Mouse (Mus musculus) midbrain, embryonic 16.5 days (tissue): ENCODE results near the gene Trip6. TPM values are rescaled to one million over a fixed set of nuclear protein-coding genes. Genes with fewer than 3 reads are reported as not detected.
"Not testable (repeated sequence)": the region's sequence is repeated elsewhere in the genome, so short reads cannot be mapped to it uniquely, and the experiment has no call there.

ENCODE experiments used
- ATAC-seq: fragments of 200-750 bp; cut with Nextera tagmentation; 2 replicates; pipeline ENCODE4 v1.8.0; 2017; ENCODE audit warnings: moderate TSS enrichment
- H3K27ac ChIP-seq: fragments of 300-500 bp; sonication (generic); 2 replicates; pipeline ENCODE4 v1.5.1; 2014; ENCODE audit warnings: mild to moderate bottlenecking, low read length, mixed read lengths
- H3K27me3 ChIP-seq: fragments of 300-500 bp; sonication (generic); 2 replicates; pipeline ENCODE4 v1.6.1; 2014; ENCODE audit warnings: low read depth, low read length, mixed read lengths; ENCODE audit not compliant: control insufficient read depth, insufficient read depth
- H3K36me3 ChIP-seq: fragments of 300-500 bp; sonication (generic); 2 replicates; pipeline ENCODE4 v1.6.1; 2014; ENCODE audit warnings: mild to moderate bottlenecking, low read length, moderate library complexity, mixed read lengths; ENCODE audit not compliant: control insufficient read depth, insufficient read depth
- H3K4me1 ChIP-seq: fragments of 300-500 bp; sonication (generic); 2 replicates; pipeline ENCODE4 v1.6.1; 2014; ENCODE audit warnings: mild to moderate bottlenecking, low read length, mixed read lengths; ENCODE audit not compliant: control insufficient read depth, insufficient read depth
- H3K4me2 ChIP-seq: fragments of 300-500 bp; sonication (generic); 2 replicates; pipeline ENCODE4 v1.6.1; 2014; ENCODE audit warnings: mild to moderate bottlenecking, low read length, mixed read lengths
- H3K4me3 ChIP-seq: fragments of 300-500 bp; sonication (generic); 2 replicates; pipeline ENCODE4 v1.5.1; 2014; ENCODE audit warnings: low read depth, mild to moderate bottlenecking, low read length, moderate library complexity, mixed read lengths
- H3K9ac ChIP-seq: fragments of 300-500 bp; sonication (generic); 2 replicates; pipeline ENCODE4 v1.6.1; 2014; ENCODE audit warnings: low read depth, low read length, mixed read lengths
- H3K9me3 ChIP-seq: fragments of 300-500 bp; sonication (generic); replicated peaks from 2 replicates; pipeline ENCODE4 v1.6.1; 2014; ENCODE audit warnings: mild to moderate bottlenecking, low read length, mixed read lengths; ENCODE audit not compliant: control insufficient read depth, poor library complexity, severe bottlenecking
- WGBS: fragments of 180-500 bp; shearing (Covaris S2); extraction: QIAGEN DNeasy Blood & Tissue Kit; methylation state at CpG from one replicate; pipeline ENCODE4 v1.1.7; 2014; 5-methylcytosine and 5-hydroxymethylcytosine counted together
- polyA plus RNA-seq: library from polyadenylated mRNA; unstranded; fragments of >200 nt; fragmentation: Nextera tagmentation; extraction: Ambion mirVana; gene quantifications from 2 replicates; pipeline ENCODE4 v1.2.1, GENCODE M21; 2015

Trip6 gene
- polyA plus RNA-seq, 1 experiment from 2014 or later = 13.1 TPM

- Histone ChIP-seq H3K36me3 (no peaks in the 10 kb centered on the region), H3K9ac (peak overlapping the region; percentile 70), H3K27me3 (0 out of 2 replicates have a peak, but pooled peaks cover 4% of the 10 kb centered on the region), H3K4me1 (peaks cover 28% of the 10 kb centered on the region), H3K27ac (no peak overlapping the region), H3K4me3 (peak overlapping the region; percentile 64), H3K4me2 (peak overlapping the region; percentile 94), H3K9me3 (no peaks in the 10 kb centered on the region)
- no peak for ATAC-seq
- WGBS = 56% methylated on average over 13 of the region's 13 CpGs
Observed at GRCm38 (mm10) chr5:137289591-137290365, 24.4 kb downstream of the Trip6 start.

DNA sequence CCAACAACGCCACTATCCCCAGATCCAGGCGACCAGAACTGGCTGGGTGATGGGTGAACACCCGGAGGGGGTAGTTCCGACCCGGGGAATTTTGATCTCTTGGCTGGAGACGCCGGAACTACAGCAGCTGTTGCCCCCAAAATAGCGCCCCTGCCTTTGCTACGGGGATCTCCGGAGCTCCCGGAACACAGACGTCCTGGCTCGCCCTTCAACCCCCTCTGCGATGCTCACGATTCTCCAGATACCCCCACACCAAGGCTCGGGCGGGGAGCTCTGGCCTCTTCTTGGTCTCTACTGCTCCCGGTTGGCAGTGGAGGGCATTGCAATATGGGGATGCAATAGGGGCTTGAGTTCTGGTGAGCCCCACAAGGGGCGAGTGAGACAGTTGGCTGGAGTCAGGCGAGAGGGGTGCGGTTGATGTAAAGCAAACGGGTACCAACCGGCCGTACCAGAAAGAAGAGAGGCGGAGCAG lies 25.2 kb downstream of the Trip6 start:
- H3K9me3 ChIP-seq = no peaks in the 10 kb centered on the region
- peaks cover 26% of the 10 kb centered on the region for H3K4me1 ChIP-seq
- 2% methylated on average over 25 of the region's 25 CpGs for WGBS
- H3K27ac ChIP-seq = no peak overlapping the region; the same call in 1 of the 2 replicates
- H3K4me3 ChIP-seq = peak overlapping the region; percentile 64
- no peaks in the 10 kb centered on the region for H3K36me3 ChIP-seq
- peak overlapping the region; percentile 70 for H3K9ac ChIP-seq
- 0 out of 2 replicates have a peak, but pooled peaks cover 4% of the 10 kb centered on the region for H3K27me3 ChIP-seq
- peak overlapping the region; percentile 94 for H3K4me2 ChIP-seq
- no peak for ATAC-seq

- H3K27ac ChIP-seq = peak overlapping the region; percentile 83
- peak overlapping the region; percentile 64 for H3K4me3 ChIP-seq
- H3K4me1 ChIP-seq = peaks cover 22% of the 10 kb centered on the region
- WGBS = under 1% methylated on average over 51 of the region's 65 CpGs
- ATAC-seq = peak; percentile 19; the same call in 1 of the 2 replicates
- peak overlapping the region; percentile 94 for H3K4me2 ChIP-seq
- no peaks in the 10 kb centered on the region for H3K9me3 ChIP-seq
- 0 out of 2 replicates have a peak, but pooled peaks cover 4% of the 10 kb centered on the region for H3K27me3 ChIP-seq
- H3K36me3 ChIP-seq = no peaks in the 10 kb centered on the region
- H3K9ac ChIP-seq = peak overlapping the region; percentile 77
Observed at GRCm38 (mm10) chr5:137287953-137288743, 26.1 kb downstream of the Trip6 start.

DNA sequence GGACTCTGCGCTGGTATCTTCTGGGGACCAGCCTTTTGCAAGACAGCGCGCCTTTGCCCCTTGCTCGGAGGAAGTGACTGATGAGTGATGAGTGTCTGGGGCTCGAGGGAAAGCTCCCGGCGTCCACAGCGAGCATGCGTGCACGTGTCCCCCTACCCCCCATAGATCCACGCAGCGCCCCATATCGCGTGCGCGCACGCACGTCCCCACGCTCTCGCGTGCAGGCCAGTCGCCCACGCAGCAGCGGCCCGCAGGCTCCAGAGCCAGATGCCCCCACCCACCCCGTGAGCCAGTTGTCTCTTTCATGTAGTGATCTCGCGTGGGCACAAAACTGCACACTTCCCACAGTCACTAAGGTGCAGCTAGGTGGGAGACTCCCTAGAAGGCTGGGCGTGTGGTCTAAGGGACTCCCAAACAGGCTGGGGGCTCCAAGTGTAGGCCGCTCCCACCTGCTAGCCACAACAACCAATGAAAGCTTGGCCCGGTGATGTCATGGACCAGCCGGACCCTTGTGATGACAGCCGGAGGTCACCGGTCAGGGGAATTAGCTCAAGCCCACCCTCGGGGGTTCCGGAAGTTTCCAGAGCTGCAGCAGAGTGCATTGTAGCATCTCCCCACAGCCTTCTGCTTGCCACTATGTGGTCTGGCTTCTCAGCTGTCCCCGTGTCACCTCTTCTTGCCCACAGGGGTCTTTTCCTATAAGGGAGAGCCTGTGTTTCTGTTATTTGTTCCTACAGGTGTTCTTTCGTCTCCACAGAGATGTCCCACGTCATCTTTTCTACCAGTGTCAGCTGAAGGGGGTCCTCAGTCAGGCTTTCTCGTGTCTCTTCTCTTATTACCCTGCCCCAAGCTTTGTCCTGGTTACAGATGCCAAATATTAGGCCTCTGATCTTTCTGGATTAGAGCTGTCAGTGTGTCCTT lies 26.9 kb downstream of the Trip6 start, which contains the start of gene Ache:
Gene Ache, plus strand, starts transcription at position 488 of the 921 bp plus-strand sequence.
- Histone ChIP-seq H3K27me3 (0 out of 2 replicates have a peak, but pooled peaks cover 4% of the 10 kb centered on the region), H3K9me3 (no peaks in the 10 kb centered on the region), H3K4me1 (peaks cover 16% of the 10 kb centered on the region), H3K27ac (peak within 1 kb of the TSS; percentile 83), H3K9ac (peak within 1 kb of the TSS; percentile 77), H3K36me3 (no peaks in the 10 kb centered on the region), H3K4me2 (peak within 1 kb of the TSS; percentile 94), H3K4me3 (peak within 1 kb of the TSS; percentile 64)
- peak; percentile 78 for ATAC-seq
- WGBS = under 1% methylated on average over 40 of the region's 40 CpGs

- 0% methylated on average over 16 of the region's 16 CpGs for WGBS
- peak overlapping the region; percentile 94 for H3K4me2 ChIP-seq
- H3K9me3 ChIP-seq = no peaks in the 10 kb centered on the region
- H3K27ac ChIP-seq = peak overlapping the region; percentile 83
- H3K27me3 ChIP-seq = 0 out of 2 replicates have a peak, but pooled peaks cover 4% of the 10 kb centered on the region
- H3K36me3 ChIP-seq = no peaks in the 10 kb centered on the region
- ATAC-seq = peak; percentile 84
- H3K4me3 ChIP-seq = peak overlapping the region; percentile 64
- peaks cover 16% of the 10 kb centered on the region for H3K4me1 ChIP-seq
- H3K9ac ChIP-seq = peak overlapping the region; percentile 77
Observed at GRCm38 (mm10) chr5:137286655-137287031, 27.6 kb downstream of the Trip6 start.

DNA sequence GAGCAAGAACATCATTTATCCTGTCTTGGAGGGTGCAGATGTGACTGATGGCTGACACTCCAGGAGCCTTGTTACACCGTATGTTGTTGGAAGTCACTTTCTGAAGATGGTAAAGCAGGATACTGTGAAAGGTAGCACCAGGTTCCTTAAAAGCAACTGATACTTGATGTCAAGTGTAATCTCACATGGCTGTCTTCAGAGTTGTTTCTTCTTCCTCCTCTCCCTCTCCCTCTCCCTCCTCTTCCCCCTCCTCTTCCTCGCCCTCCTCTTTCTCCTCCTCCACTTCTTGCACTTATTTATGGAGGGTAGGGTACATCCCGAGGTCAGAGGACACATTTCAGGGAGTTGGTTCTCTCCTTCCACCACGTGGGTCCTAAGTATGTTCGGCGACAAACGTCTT lies 28.2 kb downstream of the Trip6 start:
- ATAC-seq = no peak
- Histone ChIP-seq H3K27ac (peak overlapping the region; percentile 83), H3K4me1 (peaks cover 16% of the 10 kb centered on the region), H3K4me2 (peak overlapping the region; percentile 94), H3K9me3 (no peaks in the 10 kb centered on the region), H3K36me3 (no peaks in the 10 kb centered on the region), H3K9ac (peak overlapping the region; percentile 77), H3K27me3 (0 out of 2 replicates have a peak, but pooled peaks cover 4% of the 10 kb centered on the region), H3K4me3 (no peak overlapping the region)
- WGBS = 56% methylated on average over 7 of the region's 7 CpGs

DNA sequence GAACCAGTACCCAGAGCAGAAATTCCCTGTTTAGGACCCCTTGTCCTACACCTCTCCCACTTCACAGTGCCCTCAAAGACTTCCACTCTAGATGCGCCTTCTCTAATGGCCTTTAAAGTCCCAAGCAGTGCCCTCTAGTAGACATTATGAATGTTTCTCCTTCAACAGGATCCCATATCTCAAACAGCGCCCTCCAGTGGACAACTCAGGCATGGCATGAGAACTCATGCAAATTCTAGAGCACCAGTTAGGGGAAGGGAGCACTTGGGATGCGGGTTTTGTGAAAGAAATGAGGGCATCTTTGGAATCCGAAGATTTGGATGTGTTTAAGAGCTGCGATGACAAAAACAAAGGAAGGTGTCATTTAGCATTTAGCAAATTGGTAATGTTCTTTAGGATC lies 29.2 kb downstream of the Trip6 start:
- no peaks in the 10 kb centered on the region for H3K9me3 ChIP-seq
- ATAC-seq = no peak
- H3K36me3 ChIP-seq = no peaks in the 10 kb centered on the region
- H3K4me3 ChIP-seq = no peak overlapping the region
- no peak overlapping the region for H3K27ac ChIP-seq
- H3K4me1 ChIP-seq = peaks cover 16% of the 10 kb centered on the region
- H3K4me2 ChIP-seq = no peak overlapping the region
- 0 out of 2 replicates have a peak, but pooled peaks cover 2% of the 10 kb centered on the region for H3K27me3 ChIP-seq
- H3K9ac ChIP-seq = no peak overlapping the region
- 66% methylated on average over 5 of the region's 5 CpGs for WGBS

DNA sequence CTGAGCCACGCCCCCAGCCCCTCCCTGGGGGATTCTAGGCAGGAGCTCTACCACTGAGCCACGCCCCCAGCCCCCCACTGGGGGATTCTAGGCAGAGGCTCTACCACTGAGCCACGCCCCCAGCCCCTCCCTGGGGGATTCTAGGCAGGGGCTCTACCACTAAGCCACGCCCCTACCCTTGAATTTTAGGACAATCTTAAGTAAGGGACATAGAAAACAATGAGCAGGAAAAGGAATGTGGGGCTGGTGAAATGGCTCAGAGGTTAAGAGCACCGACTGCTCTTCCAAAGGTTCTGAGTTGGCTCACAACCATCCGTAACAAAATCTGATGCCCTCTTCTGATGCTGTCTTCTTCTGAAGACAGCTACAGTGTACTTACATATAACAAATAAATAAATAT lies 29.8 kb downstream of the Trip6 start:
- H3K36me3 ChIP-seq, H3K9me3 ChIP-seq, H3K27me3 ChIP-seq, H3K9ac ChIP-seq, H3K4me2 ChIP-seq, H3K4me3 ChIP-seq, H3K27ac ChIP-seq, ATAC-seq: not testable (repeated sequence)
- WGBS = 81% methylated on average over 4 of the region's 6 CpGs
- peaks cover 16% of the 10 kb centered on the region for H3K4me1 ChIP-seq
